Mouse (Mus musculus) cortical plate, adult 2 months (tissue): Measurements from ENCODE around the gene Ptpn4. TPM values are rescaled to one million over a fixed set of nuclear protein-coding genes. Genes with fewer than 3 reads are reported as not detected.

ENCODE experiments used
- H3K27ac ChIP-seq: fragments of 200-500 bp; 2 replicates; pipeline ENCODE4 v1.5.1; 2012; ENCODE audit warnings: low read length, control low read depth, inconsistent platforms; ENCODE audit not compliant: insufficient read depth
- H3K4me1 ChIP-seq: fragments of 200-500 bp; 2 replicates; pipeline ENCODE4 v1.6.1; 2011; ENCODE audit warnings: low read length; ENCODE audit not compliant: control insufficient read depth, insufficient read depth
- H3K4me3 ChIP-seq: fragments of 200-500 bp; 2 replicates; pipeline ENCODE4 v1.5.1; 2011; ENCODE audit warnings: mild to moderate bottlenecking, low read length, control low read depth; ENCODE audit not compliant: insufficient read depth
- CTCF ChIP-seq: fragments of 200-500 bp; IDR thresholded peaks from 2 replicates; pipeline ENCODE4 v1.5.1; 2011; ENCODE audit warnings: mild to moderate bottlenecking, control low read depth, low read length; ENCODE audit not compliant: insufficient read depth; ENCODE audit errors: extremely low read depth
- POLR2A ChIP-seq: fragments of 200-500 bp; IDR thresholded peaks from 2 replicates; pipeline ENCODE4 v1.6.1; 2011; ENCODE audit warnings: mild to moderate bottlenecking, low read length, control low read depth; ENCODE audit not compliant: insufficient read depth; ENCODE audit errors: extremely low read depth
- polyA plus RNA-seq: library from polyadenylated mRNA; depleted of rRNA; stranded (reverse); fragments of >200 nt; gene quantifications from 2 replicates; pipeline ENCODE4 v1.2.3, GENCODE M21; 2012; rRNA removed

Gene Ptpn4
- polyA plus RNA-seq, 1 experiment: 20.4 TPM

GRCm38 (mm10) chr1:119626837-119627236 lies 210.6 kb downstream of the Ptpn4 start:
- no peak overlapping the region for H3K27ac ChIP-seq
- TF ChIP-seq POLR2A: no peak
- TF ChIP-seq CTCF: no peak
- H3K4me1 ChIP-seq: no peaks in the 10 kb centered on the region; the same call in 1 of the 2 replicates
- no peak overlapping the region for H3K4me3 ChIP-seq

- H3K4me3 ChIP-seq: no peak overlapping the region
- no peak for TF ChIP-seq POLR2A
- no peak for TF ChIP-seq CTCF
Measured at GRCm38 (mm10) chr1:119624444-119624843, 213.0 kb downstream of the Ptpn4 start.

GRCm38 (mm10) chr1:119605396-119605795 lies 232.0 kb downstream of the Ptpn4 start:
- H3K4me3 ChIP-seq: no peak overlapping the region
- H3K4me1 ChIP-seq: 0 out of 2 replicates have a peak, but pooled peaks cover 2% of the 10 kb centered on the region
- H3K27ac ChIP-seq: no peak overlapping the region
- TF ChIP-seq CTCF: no peak
- no peak for TF ChIP-seq POLR2A

More at GRCm38 (mm10) chr1:119624444-119624843, 213.0 kb downstream of the Ptpn4 start:
- no peaks in the 10 kb centered on the region; the same call in 1 of the 2 replicates for H3K4me1 ChIP-seq
- no peak overlapping the region for H3K27ac ChIP-seq

Other genes with a start within 250 kb of the Ptpn4 start
- 5.2 and 5.4 TPM in 2 replicates for gene Epb41l5, start 188.6 kb downstream of the Ptpn4 start, polyA plus RNA-seq
- gene Tmem177, start 75.6 kb upstream of the Ptpn4 start, polyA plus RNA-seq: 6.2 and 6.8 TPM in 2 replicates
- gene Cfap221, start 159.6 kb upstream of the Ptpn4 start, polyA plus RNA-seq: 0.13 and 0.40 TPM in 2 replicates
- 0.73 and 0.76 TPM in 2 replicates for gene Sctr, start 169.3 kb upstream of the Ptpn4 start, polyA plus RNA-seq
- 2.9 and 3.0 TPM in 2 replicates for gene Tmem37, start 236.5 kb upstream of the Ptpn4 start, polyA plus RNA-seq